Mouse (Mus musculus) stomach, postnatal 0 days (tissue): Measurements from ENCODE around the gene Rap1gap.

ENCODE experiments used
- CTCF ChIP-seq: IDR thresholded peaks from 2 replicates; pipeline ENCODE4 v1.5.1; 2016; ENCODE audit warnings: antibody characterized with exemption, low read depth, mild to moderate bottlenecking, moderate library complexity
- EP300 ChIP-seq: optimal IDR thresholded peaks from 2 replicates; pipeline ENCODE3; 2016; ENCODE audit warnings: antibody characterized with exemption

- TF ChIP-seq CTCF (no peak), EP300 (no peak)
Measured at GRCm38 (mm10) chr4:137629354-137629753, 35.2 kb upstream of the Rap1gap start.
